8 mouse cellular contexts compared by ENCODE assay signal in genomic region chr16:44173155-44173941, GRCm38 (mm10). TPM values are rescaled to one million over a fixed set of nuclear protein-coding genes. Genes with fewer than 3 reads are reported as not detected.
DNase-seq lines count a peak whose midpoint lies in the region; ATAC-seq and TF ChIP-seq lines count a peak whose summit lies in the region.

Gene Usf3 (plus strand): TSS chr16:44173246.

- TF ChIP-seq POLR2A in kidney, adult 2 months (IDR thresholded peaks at IDR 0.05; ENCODE audit: low read depth, low read length), result no peak

- DNase-seq in 3134 (ENCODE audit: extremely low read depth, insufficient read length, low spot score), result peak; percentile 59
- peak; percentile 41 for DNase-seq in adrenal gland, adult 8-10 months
- peak; percentile 47 for DNase-seq in embryonic facial prominence, embryonic 14.5 days (ENCODE audit: low spot score)
- peak; percentile 53 for DNase-seq in heart, adult 8-10 months (ENCODE audit: low spot score)
- peak; percentile 63 for DNase-seq in kidney, adult 2 months
- DNase-seq in spleen, postnatal 14 days (ENCODE audit: low spot score in 2 of 2), result peak; percentile 27 to 49

- H3K27ac ChIP-seq in embryonic facial prominence, embryonic 14.5 days (replicated peaks; ENCODE audit: low read depth, low read length), result peak within 1 kb of the TSS; percentile 95
- H3K27ac ChIP-seq in kidney, adult 2 months (ENCODE audit: insufficient read depth, low read depth, low read length), result peak within 1 kb of the TSS; percentile 91
- peak within 1 kb of the TSS; percentile 93 for H3K27ac ChIP-seq in limb, embryonic 13.5 days
- peak within 1 kb of the TSS; percentile 84 for H3K27ac ChIP-seq in midbrain, embryonic 13.5 days

- no peak for TF ChIP-seq CTCF in kidney, adult 2 months (conservative IDR thresholded peaks at IDR 0.05; ENCODE audit: insufficient read depth, insufficient read length, low read depth, low read length)

- no peaks in the 10 kb centered on the region for H3K27me3 ChIP-seq in embryonic facial prominence, embryonic 14.5 days (replicated peaks; ENCODE audit: control insufficient read depth, insufficient read depth, low read length)
- H3K27me3 ChIP-seq in kidney, adult 2 months (replicated peaks; ENCODE audit: control insufficient read depth, insufficient read depth, low read length), result no peaks in the 10 kb centered on the region
- no peaks in the 10 kb centered on the region for H3K27me3 ChIP-seq in limb, embryonic 13.5 days
- no peaks in the 10 kb centered on the region for H3K27me3 ChIP-seq in midbrain, embryonic 13.5 days

- peak; percentile 60 for ATAC-seq in embryonic facial prominence, embryonic 14.5 days (ENCODE audit: low read depth)
- ATAC-seq in limb, embryonic 13.5 days (ENCODE audit: low FRiP score, low read depth), result peak; percentile 69
- peak; percentile 84 for ATAC-seq in midbrain, embryonic 13.5 days

- peak within 1 kb of the TSS; percentile 86 for H3K4me3 ChIP-seq in embryonic facial prominence, embryonic 14.5 days (ENCODE audit: low read depth, low read length)
- peak within 1 kb of the TSS; percentile 87 for H3K4me3 ChIP-seq in kidney, adult 2 months (ENCODE audit: insufficient read depth, low read depth, low read length)
- H3K4me3 ChIP-seq in limb, embryonic 13.5 days, result peak within 1 kb of the TSS; percentile 86
- peak within 1 kb of the TSS; percentile 95 for H3K4me3 ChIP-seq in midbrain, embryonic 13.5 days (replicated peaks)

- no peaks in the 10 kb centered on the region for H3K36me3 ChIP-seq in embryonic facial prominence, embryonic 14.5 days (ENCODE audit: control insufficient read depth, insufficient read depth, low read length)
- no peaks in the 10 kb centered on the region for H3K36me3 ChIP-seq in kidney, adult 2 months (ENCODE audit: control insufficient read depth, insufficient read depth, low read length)
- H3K36me3 ChIP-seq in limb, embryonic 13.5 days, result no peaks in the 10 kb centered on the region; the same call in 1 of the 2 replicates
- no peaks in the 10 kb centered on the region for H3K36me3 ChIP-seq in midbrain, embryonic 13.5 days

- H3K9me3 ChIP-seq in embryonic facial prominence, embryonic 14.5 days (ENCODE audit: control insufficient read depth, low read length), result no peaks in the 10 kb centered on the region
- H3K9me3 ChIP-seq in limb, embryonic 13.5 days, result no peaks in the 10 kb centered on the region
- H3K9me3 ChIP-seq in midbrain, embryonic 13.5 days, result no peaks in the 10 kb centered on the region

- H3K9ac ChIP-seq in embryonic facial prominence, embryonic 14.5 days (ENCODE audit: low read depth, low read length), result peak within 1 kb of the TSS; percentile 97
- H3K9ac ChIP-seq in limb, embryonic 13.5 days, result peak within 1 kb of the TSS; percentile 96
- peak within 1 kb of the TSS; percentile 95 for H3K9ac ChIP-seq in midbrain, embryonic 13.5 days (replicated peaks)

- peak within 1 kb of the TSS; percentile 89 for H3K4me2 ChIP-seq in embryonic facial prominence, embryonic 14.5 days (ENCODE audit: low read depth, low read length)
- peak within 1 kb of the TSS; percentile 72 for H3K4me2 ChIP-seq in limb, embryonic 13.5 days (replicated peaks)
- peak within 1 kb of the TSS; percentile 69 for H3K4me2 ChIP-seq in midbrain, embryonic 13.5 days (replicated peaks)

- 0% methylated on average over 19 of the region's 77 CpGs for WGBS in embryonic facial prominence, embryonic 14.5 days
- WGBS in kidney, adult 2 months, result under 1% methylated on average over 69 of the region's 77 CpGs
- WGBS in limb, embryonic 13.5 days, result under 1% methylated on average over 36 of the region's 77 CpGs
- WGBS in midbrain, embryonic 13.5 days, result under 1% methylated on average over 49 of the region's 77 CpGs

- H3K4me1 ChIP-seq in embryonic facial prominence, embryonic 14.5 days (ENCODE audit: control insufficient read depth, insufficient read depth, low read length), result peaks cover 12% of the 10 kb centered on the region
- H3K4me1 ChIP-seq in kidney, adult 2 months (ENCODE audit: control insufficient read depth, insufficient read depth, low read length), result peaks cover 7% of the 10 kb centered on the region; the same call in 1 of the 2 replicates
- peaks cover 17% of the 10 kb centered on the region for H3K4me1 ChIP-seq in limb, embryonic 13.5 days
- H3K4me1 ChIP-seq in midbrain, embryonic 13.5 days (replicated peaks), result peaks cover 21% of the 10 kb centered on the region

RNA-seq across cellular contexts. Expression of gene Usf3, which starts in this region (rescaled TPM):
- 10 to 100 TPM; 24.1 to 24.9 (median 24.6) TPM for total RNA-seq in adrenal gland, adult 8-10 months (2022)
- polyA plus RNA-seq in embryonic facial prominence, embryonic 14.5 days (2014; fragmentation: Nextera tagmentation; extraction: Ambion mirVana), result 4.7 and 5.5 TPM in 2 replicates
- total RNA-seq in heart, adult 8-10 months (2022), result 10 to 100 TPM; 15.6 to 22.2 (median 17.3) TPM
- polyA plus RNA-seq in kidney, adult 2 months (2012; rRNA removed), result 12.6 and 13.2 TPM in 2 replicates
- 2.8 and 3.0 TPM in 2 replicates for polyA plus RNA-seq in limb, embryonic 13.5 days (2015; fragmentation: Nextera tagmentation; extraction: Ambion mirVana)
- 2.7 and 3.4 TPM in 2 replicates for polyA plus RNA-seq in midbrain, embryonic 13.5 days (2015; fragmentation: Nextera tagmentation; extraction: Ambion mirVana)

Comparison
In these comparisons a context has a peak if more than half of its experiments do, and no peak if none do; other contexts are left out.
1. Peak in every context shown above with its lines: DNase-seq, ATAC-seq, H3K4me3 ChIP-seq and H3K27ac ChIP-seq.